Mouse (Mus musculus) ovary, postnatal 36 days (tissue): ENCODE measurements around the gene Hoxd13.

Experiments
- DNase-seq: peaks from one replicate; pipeline ENCODE4 v3.0.0; 2022; ENCODE audit warnings: low spot score, mixed read lengths

Hoxd13 gene

DNA sequence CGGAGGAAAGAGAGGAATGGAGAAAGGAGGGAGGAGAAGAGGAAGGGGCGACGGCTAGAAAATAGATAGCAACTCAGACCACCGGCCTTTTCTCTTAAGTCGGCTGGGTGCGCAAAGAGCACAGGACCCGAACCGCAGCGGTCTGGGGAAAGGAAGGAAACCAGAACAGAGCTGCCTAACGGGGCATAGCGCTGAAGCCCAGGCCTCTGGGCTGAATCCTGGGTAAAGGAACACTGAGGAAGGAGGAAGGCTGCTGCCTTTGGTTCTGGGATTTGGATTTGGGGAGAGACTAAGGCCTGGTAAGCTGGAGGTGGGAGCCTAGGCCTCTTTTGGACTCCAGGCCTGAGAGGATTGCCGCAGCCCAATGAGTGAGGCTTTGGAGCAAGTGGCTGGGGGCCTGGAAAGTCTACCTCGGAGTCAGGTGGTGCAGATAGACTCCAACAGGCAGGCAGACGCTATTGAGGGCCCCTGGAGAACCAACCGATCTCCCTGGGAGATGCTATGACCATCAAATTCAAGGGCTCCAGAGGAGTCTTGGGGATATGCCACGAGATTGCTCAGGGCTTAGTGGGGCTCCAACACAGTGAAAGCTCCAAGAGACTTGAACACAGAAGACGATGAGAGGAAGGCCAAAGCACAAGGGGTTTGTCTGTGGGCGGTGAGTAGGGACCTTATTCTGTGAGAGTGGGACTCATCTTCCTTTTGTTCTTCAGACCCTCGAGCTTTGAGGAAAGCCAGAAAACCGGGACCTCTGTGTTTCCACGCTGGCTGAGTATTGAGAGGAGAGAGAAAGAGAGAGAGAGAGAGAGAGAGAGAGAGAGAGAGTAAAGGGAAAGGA is 12.7 kb downstream of the Hoxd13 start:
- no peak for DNase-seq

GRCm38 (mm10) chr2:74681594-74682531 is 13.8 kb downstream of the Hoxd13 start:
- DNase-seq: no peak

DNA sequence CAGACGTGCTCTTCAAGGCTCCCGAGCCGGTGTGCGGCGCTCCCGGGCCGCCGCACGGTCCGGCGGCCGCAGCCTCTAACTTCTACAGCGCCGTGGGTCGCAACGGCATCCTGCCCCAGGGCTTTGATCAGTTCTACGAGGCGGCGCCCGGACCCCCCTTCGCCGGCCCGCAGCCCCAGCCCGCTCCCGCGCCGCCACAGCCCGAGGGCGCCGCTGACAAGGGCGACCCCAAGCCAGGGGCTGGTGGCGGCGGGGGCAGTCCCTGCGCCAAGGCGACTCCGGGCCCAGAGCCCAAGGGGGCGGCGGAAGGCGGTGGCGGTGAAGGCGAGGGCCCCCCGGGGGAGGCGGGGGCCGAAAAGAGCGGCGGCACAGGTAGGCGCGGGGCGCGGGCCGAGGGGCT is 14.7 kb downstream of the Hoxd13 start:
- DNase-seq: no peak

DNA sequence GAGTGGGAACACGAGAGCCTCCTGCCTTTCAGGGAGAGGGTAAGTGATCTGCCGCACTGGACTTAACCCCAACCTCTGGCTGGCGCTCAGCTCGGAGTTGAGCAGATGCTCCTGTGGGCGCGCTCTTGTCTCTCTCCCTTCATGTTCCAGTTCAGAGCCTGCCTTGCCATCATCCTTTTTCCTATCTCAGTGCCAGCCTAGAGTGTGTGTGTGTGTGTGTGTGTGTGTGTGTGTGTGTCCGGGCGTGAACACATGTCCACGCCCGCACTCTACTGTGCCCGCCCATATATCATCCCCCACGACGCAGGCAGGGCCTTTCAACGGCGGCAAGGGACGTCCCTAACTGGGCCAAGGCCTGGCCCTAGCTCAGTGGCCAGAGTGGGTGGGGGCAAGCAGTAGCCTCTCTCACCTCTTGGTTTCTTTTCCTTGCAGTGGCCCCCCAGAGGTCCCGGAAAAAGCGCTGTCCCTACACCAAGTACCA is 15.4 kb downstream of the Hoxd13 start:
- DNase-seq: no peak

GRCm38 (mm10) chr2:74684106-74684505 is 16.0 kb downstream of the Hoxd13 start:
- DNase-seq: no peak

DNA sequence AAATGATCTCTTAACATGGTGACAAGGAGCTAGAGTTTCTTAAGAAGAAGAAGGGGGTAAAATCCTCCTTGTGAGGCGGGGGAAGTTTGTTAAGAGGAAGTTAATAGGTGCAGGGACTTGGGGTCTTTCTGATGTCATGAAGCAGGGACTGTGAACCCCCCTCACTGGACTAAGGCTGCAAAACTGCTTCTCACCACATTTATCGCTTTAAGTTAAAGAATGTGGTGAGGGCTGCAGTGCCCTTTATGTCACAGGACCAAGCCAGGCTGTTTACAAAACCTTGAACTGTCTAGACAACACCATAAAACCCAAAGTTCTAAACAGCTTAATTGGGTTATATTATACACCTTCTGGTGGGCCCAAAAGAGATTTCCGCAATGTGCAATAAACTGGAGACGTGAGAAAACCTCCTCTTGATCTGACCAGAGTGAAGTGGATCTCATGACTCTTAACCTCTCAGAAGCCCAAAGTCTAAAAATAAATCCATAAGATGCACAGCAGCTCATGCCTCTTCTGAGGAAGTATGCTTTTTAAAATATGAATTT is 17.0 kb downstream of the Hoxd13 start:
- no peak for DNase-seq

- DNase-seq: peak; percentile 65
These were observed 18.3 kb downstream of the Hoxd13 start for GRCm38 (mm10) chr2:74686301-74686987.

- DNase-seq: no peak
These were observed 19.0 kb downstream of the Hoxd13 start for GRCm38 (mm10) chr2:74686988-74687697.

GRCm38 (mm10) chr2:74687698-74688555 is 19.8 kb downstream of the Hoxd13 start:
- no peak for DNase-seq

GRCm38 (mm10) chr2:74688795-74689573 is 20.9 kb downstream of the Hoxd13 start:
- no peak for DNase-seq

DNA sequence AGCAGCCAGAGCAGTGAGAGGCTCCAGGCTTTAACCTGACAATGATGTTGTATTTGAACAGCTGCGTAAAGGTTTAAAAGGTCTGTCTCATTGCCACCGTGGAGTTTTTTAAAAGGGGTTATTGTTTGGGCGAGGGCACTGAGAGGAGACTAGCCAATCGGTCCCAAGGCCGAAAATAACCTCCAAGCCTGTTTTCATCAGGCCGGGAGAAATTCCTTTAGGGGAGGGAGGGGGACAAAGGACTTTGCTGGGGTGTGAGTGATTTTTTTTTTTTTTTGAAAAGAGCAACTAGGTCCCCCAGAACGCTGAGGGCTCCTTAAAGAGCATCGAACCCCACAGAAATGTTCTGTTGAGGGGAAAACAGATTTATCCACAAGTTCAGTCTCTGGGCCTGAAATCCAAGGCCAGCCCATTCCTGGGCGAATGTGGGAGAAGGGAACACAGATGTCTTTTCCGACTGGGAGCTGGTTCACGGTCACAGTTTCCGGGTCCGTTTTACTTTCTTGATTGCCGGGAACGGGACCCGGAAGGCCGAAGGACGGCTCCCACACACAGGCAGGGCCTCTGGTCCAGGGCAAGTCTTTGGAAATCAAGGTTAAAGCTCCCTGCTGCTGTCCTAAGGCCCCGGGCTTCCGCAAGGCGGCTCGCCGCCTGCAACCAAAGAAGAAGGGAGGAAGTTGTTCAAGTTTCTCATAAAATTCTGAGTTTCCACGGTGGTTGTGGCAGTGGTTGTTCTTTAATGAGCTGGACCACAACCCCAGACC is 21.6 kb downstream of the Hoxd13 start:
- DNase-seq: no peak

- DNase-seq: no peak
These were observed 22.2 kb downstream of the Hoxd13 start for GRCm38 (mm10) chr2:74690338-74690716.

GRCm38 (mm10) chr2:74691022-74691951 is 23.2 kb downstream of the Hoxd13 start, which contains the start of gene Hoxd10:
Hoxd10 (plus strand) TSS chr2:74691924.
- peak; percentile 76 for DNase-seq

GRCm38 (mm10) chr2:74691995-74692807 is 24.1 kb downstream of the Hoxd13 start:
- no peak for DNase-seq

DNA sequence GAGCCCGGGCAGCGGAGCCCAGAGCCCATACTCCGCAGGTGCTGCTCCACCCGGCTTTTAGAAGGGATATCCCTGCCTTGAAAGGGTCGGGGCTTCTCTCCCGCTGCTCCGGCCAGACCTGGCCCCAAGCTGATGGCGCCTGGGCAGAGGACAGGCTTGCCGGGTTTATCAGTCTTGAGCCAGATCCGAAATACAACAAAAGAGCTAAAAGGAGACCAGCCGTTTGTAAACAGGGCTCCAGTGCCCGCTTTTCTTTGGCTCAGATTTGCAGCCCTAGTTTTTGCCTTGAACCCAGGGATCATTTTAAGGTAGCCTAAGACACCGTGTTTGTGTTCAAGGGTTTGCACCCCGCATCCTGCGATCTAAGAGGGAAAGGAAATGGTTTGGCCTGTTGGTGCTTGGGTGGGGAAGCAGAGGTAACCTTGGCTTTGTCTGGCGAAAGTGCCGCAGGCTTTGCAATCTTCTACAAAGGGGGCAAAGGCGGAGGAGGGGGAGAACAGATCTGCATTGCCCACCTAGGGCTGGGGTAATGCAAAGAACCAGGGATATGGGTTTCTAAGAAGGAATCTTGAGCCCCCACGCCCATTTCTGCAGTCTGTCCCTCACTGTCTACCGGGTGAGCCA is 24.8 kb downstream of the Hoxd13 start:
- no peak for DNase-seq

- DNase-seq: no peak
These were observed 25.3 kb downstream of the Hoxd13 start for GRCm38 (mm10) chr2:74693432-74693827.
